In genomic region chr10:79928907-79929701, GRCm38 (mm10) we compare ENCODE assay signal across 10 mouse cellular contexts. TPM values are rescaled to one million over a fixed set of nuclear protein-coding genes. Genes with fewer than 3 reads are reported as not detected.
DNase-seq lines count a peak whose midpoint lies in the region; ATAC-seq and TF ChIP-seq lines count a peak whose summit lies in the region.
"Had no signal": no experiment of that assay in that cellular context is flagged by ENCODE, and none has a peak within 500 bp of the region (broad histone marks: within the 10 kb centered on the region; RNA-seq: fewer than 3 reads in every experiment).

No protein-coding gene starts in this region.

- H3K27ac ChIP-seq in kidney, embryonic 15.5 days: peak overlapping the region; percentile 62
- H3K27ac ChIP-seq in embryonic facial prominence, embryonic 15.5 days (replicated peaks): no peak overlapping the region
- peak overlapping the region; percentile 54; the same call in 1 of the 2 replicates for H3K27ac ChIP-seq in intestine, embryonic 14.5 days (ENCODE audit: low read depth)

- H3K27me3 ChIP-seq in kidney, embryonic 15.5 days: no peaks in the 10 kb centered on the region
- no peaks in the 10 kb centered on the region for H3K27me3 ChIP-seq in embryonic facial prominence, embryonic 15.5 days
- no peaks in the 10 kb centered on the region for H3K27me3 ChIP-seq in intestine, embryonic 14.5 days (replicated peaks; ENCODE audit: control insufficient read depth, insufficient read depth, low read length)
- no peaks in the 10 kb centered on the region for H3K27me3 ChIP-seq in myocyte (ENCODE audit: control insufficient read depth, insufficient read depth, insufficient read length)

- peak overlapping the region; percentile 100 for H3K4me3 ChIP-seq in kidney, embryonic 15.5 days (replicated peaks)
- H3K4me3 ChIP-seq in embryonic facial prominence, embryonic 15.5 days (replicated peaks): peak overlapping the region; percentile 99
- H3K4me3 ChIP-seq in intestine, embryonic 14.5 days (ENCODE audit: low read depth, low read length): peak overlapping the region; percentile 58
- H3K4me3 ChIP-seq in myocyte: peak overlapping the region; percentile 96

- H3K4me2 ChIP-seq in kidney, embryonic 15.5 days: peak overlapping the region; percentile 90
- peak overlapping the region; percentile 92 for H3K4me2 ChIP-seq in embryonic facial prominence, embryonic 15.5 days (replicated peaks)
- peak overlapping the region; percentile 88 for H3K4me2 ChIP-seq in intestine, embryonic 14.5 days (ENCODE audit: low read length)
- H3K4me2 ChIP-seq in myocyte (ENCODE audit: low read depth): no peak overlapping the region

- TF ChIP-seq POLR2A in myocyte (IDR thresholded peaks at IDR 0.05; ENCODE audit: insufficient read length, low read depth): no peak

- WGBS in kidney, embryonic 15.5 days: 19% methylated on average over 8 of the region's 9 CpGs
- 21% methylated on average over 9 of the region's 9 CpGs for whole genome bisulfite sequencing in embryonic facial prominence, embryonic 15.5 days
- 15% methylated on average over 9 of the region's 9 CpGs for WGBS in intestine, embryonic 14.5 days

- peaks cover 4% of the 10 kb centered on the region for H3K79me2 ChIP-seq in myocyte (ENCODE audit: control insufficient read depth, insufficient read depth)

- DNase-seq in kidney, postnatal 36 days: no peak
- DNase-seq in intestine, embryonic 14.5 days (ENCODE audit: low spot score): peak; percentile 55
- no peak for DNase-seq in layer of hippocampus, adult 18-20 months (ENCODE audit: low spot score in 2 of 2)
- no peak for DNase-seq in right cerebral cortex, adult 2 months (ENCODE audit: low spot score in 2 of 2)
- DNase-seq in spleen, postnatal 14 days (ENCODE audit: low spot score in 2 of 2): no peak
- DNase-seq: gastrocnemius, postnatal 25 days had no signal

- ATAC-seq in kidney, embryonic 15.5 days (replicated peaks; ENCODE audit: low FRiP score): no peak
- no peak for ATAC-seq in embryonic facial prominence, embryonic 15.5 days (ENCODE audit: insufficient number of reproducible peaks, low FRiP score, low TSS enrichment, low read depth)
- ATAC-seq in intestine, embryonic 14.5 days (replicated peaks; ENCODE audit: low FRiP score, low TSS enrichment, low read depth): no peak

- H3K4me1 ChIP-seq in kidney, embryonic 15.5 days: peaks cover 78% of the 10 kb centered on the region
- H3K4me1 ChIP-seq in embryonic facial prominence, embryonic 15.5 days: peaks cover 63% of the 10 kb centered on the region
- H3K4me1 ChIP-seq in intestine, embryonic 14.5 days (replicated peaks; ENCODE audit: control insufficient read depth, insufficient read depth, low read length): peaks cover 33% of the 10 kb centered on the region

- peaks cover 38% of the 10 kb centered on the region for H3K36me3 ChIP-seq in kidney, embryonic 15.5 days
- peaks cover 22% of the 10 kb centered on the region; the same call in 1 of the 2 replicates for H3K36me3 ChIP-seq in embryonic facial prominence, embryonic 15.5 days
- peaks cover 30% of the 10 kb centered on the region for H3K36me3 ChIP-seq in intestine, embryonic 14.5 days (ENCODE audit: control insufficient read depth, insufficient read depth, low read length)
- peaks cover 5% of the 10 kb centered on the region for H3K36me3 ChIP-seq in myocyte (ENCODE audit: control insufficient read depth, insufficient read depth)

- peak overlapping the region; percentile 38; the same call in 1 of the 2 replicates for H3K9ac ChIP-seq in kidney, embryonic 15.5 days
- H3K9ac ChIP-seq in embryonic facial prominence, embryonic 15.5 days: no peak overlapping the region
- H3K9ac ChIP-seq in intestine, embryonic 14.5 days (ENCODE audit: low read length): peak overlapping the region; percentile 46; the same call in 1 of the 2 replicates

- H3K9me3 ChIP-seq in kidney, embryonic 15.5 days (replicated peaks): no peaks in the 10 kb centered on the region
- H3K9me3 ChIP-seq in embryonic facial prominence, embryonic 15.5 days (replicated peaks): no peaks in the 10 kb centered on the region
- no peaks in the 10 kb centered on the region for H3K9me3 ChIP-seq in intestine, embryonic 14.5 days (ENCODE audit: control insufficient read depth, low read length)

- H3ac ChIP-seq in myocyte (ENCODE audit: control insufficient read depth, insufficient read length): no peak overlapping the region

TF ChIP-seq in myocyte, 11 proteins besides CTCF, POLR2A, EP300 and RAD21:
- TF ChIP-seq MAX (IDR thresholded peaks at IDR 0.05; ENCODE audit: low read depth): no peak
- TF ChIP-seq MYOD1 (IDR thresholded peaks at IDR 0.05; ENCODE audit: control insufficient read depth in 1 of 3, insufficient read length in 2 of 3, low read depth in 2 of 3): no peak
- no peak for TF ChIP-seq POLR2AphosphoS2 (IDR thresholded peaks at IDR 0.05; ENCODE audit: insufficient read length, low read depth)
- TF ChIP-seq MYOG (IDR thresholded peaks at IDR 0.05; ENCODE audit: control insufficient read depth in 1 of 3, insufficient read depth in 1 of 3, insufficient read length in 2 of 3, low read depth in 2 of 3): no peak
- no peak for TF ChIP-seq E2F4 (IDR thresholded peaks at IDR 0.05; ENCODE audit: insufficient read depth)
- no peak for TF ChIP-seq USF1 (IDR thresholded peaks at IDR 0.05; ENCODE audit: low read depth)
- no peak for TF ChIP-seq TCF12 (IDR thresholded peaks at IDR 0.05; ENCODE audit: insufficient read depth, poor library complexity, severe bottlenecking)
- no peak for TF ChIP-seq CEBPB (IDR thresholded peaks at IDR 0.05; ENCODE audit: insufficient read depth, poor library complexity, severe bottlenecking)
- TF ChIP-seq SRF (IDR thresholded peaks at IDR 0.05; ENCODE audit: control insufficient read depth, insufficient read length, low read depth): no peak
- TF ChIP-seq REST (IDR thresholded peaks at IDR 0.05; ENCODE audit: insufficient read depth, insufficient read length): no peak
- no peak for TF ChIP-seq TCF3 (IDR thresholded peaks at IDR 0.05; ENCODE audit: insufficient read length, low read depth)

RNA-seq across cellular contexts. Expression of gene Arid3a, which starts 2.3 kb away (rescaled TPM):
- polyA plus RNA-seq in kidney, embryonic 15.5 days (2015; fragmentation: Nextera tagmentation; extraction: Ambion mirVana): 7.3 and 7.4 TPM in 2 replicates
- 6.6 and 7.0 TPM in 2 replicates for polyA plus RNA-seq in embryonic facial prominence, embryonic 15.5 days (2015; fragmentation: Nextera tagmentation; extraction: Ambion mirVana)
- polyA plus RNA-seq in intestine, embryonic 14.5 days (2014; fragmentation: Nextera tagmentation; extraction: Ambion mirVana): 12.7 and 14.4 TPM in 2 replicates
- polyA plus RNA-seq in myocyte (2012; fragmentation: generic; extraction: Trizol): 1.2 TPM
- 1 to 10 TPM; 5.5 to 5.8 TPM for total RNA-seq in layer of hippocampus, adult 18-20 months (2021)

RNA-seq across cellular contexts. Expression of gene R3hdm4, which starts 8.1 kb away (rescaled TPM):
- 142 and 155 TPM in 2 replicates for polyA plus RNA-seq in kidney, embryonic 15.5 days (2015; fragmentation: Nextera tagmentation; extraction: Ambion mirVana)
- polyA plus RNA-seq in embryonic facial prominence, embryonic 15.5 days (2015; fragmentation: Nextera tagmentation; extraction: Ambion mirVana): 179 and 181 TPM in 2 replicates
- 122 and 126 TPM in 2 replicates for polyA plus RNA-seq in intestine, embryonic 14.5 days (2014; fragmentation: Nextera tagmentation; extraction: Ambion mirVana)
- polyA plus RNA-seq in myocyte (2012; fragmentation: generic; extraction: Trizol): 69.0 TPM
- total RNA-seq in layer of hippocampus, adult 18-20 months (2021): 100 to 1,000 TPM; 366 to 401 TPM

RNA-seq across cellular contexts. Expression of gene Kiss1r, which starts 12.3 kb away (rescaled TPM):
- 0.71 and 1.2 TPM in 2 replicates for polyA plus RNA-seq in kidney, embryonic 15.5 days (2015; fragmentation: Nextera tagmentation; extraction: Ambion mirVana)
- 1.1 and 1.4 TPM in 2 replicates for polyA plus RNA-seq in embryonic facial prominence, embryonic 15.5 days (2015; fragmentation: Nextera tagmentation; extraction: Ambion mirVana)
- 0.46 and 0.51 TPM in 2 replicates for polyA plus RNA-seq in intestine, embryonic 14.5 days (2014; fragmentation: Nextera tagmentation; extraction: Ambion mirVana)
- 0.59 TPM for polyA plus RNA-seq in myocyte (2012; fragmentation: generic; extraction: Trizol)
- total RNA-seq in layer of hippocampus, adult 18-20 months (2021): 1 to 10 TPM; 6.7 to 7.8 TPM

RNA-seq across cellular contexts. Expression of gene Gm26602, which starts 18.4 kb away (rescaled TPM):
- polyA plus RNA-seq in kidney, embryonic 15.5 days (2015; fragmentation: Nextera tagmentation; extraction: Ambion mirVana): 0.96 and 14.1 TPM in 2 replicates
- polyA plus RNA-seq in embryonic facial prominence, embryonic 15.5 days (2015; fragmentation: Nextera tagmentation; extraction: Ambion mirVana): 5.2 TPM in 1 of 2 replicates, not detected in the other
- polyA plus RNA-seq in intestine, embryonic 14.5 days (2014; fragmentation: Nextera tagmentation; extraction: Ambion mirVana): not detected in 2 replicates
- polyA plus RNA-seq in myocyte (2012; fragmentation: generic; extraction: Trizol): not detected
- not detected for total RNA-seq in layer of hippocampus, adult 18-20 months (2021)
- total RNA-seq: gastrocnemius, postnatal 25 days; neutrophil, adult 5-6 weeks had no signal

RNA-seq across cellular contexts. Expression of gene Med16, which starts 20.4 kb away (rescaled TPM):
- polyA plus RNA-seq in kidney, embryonic 15.5 days (2015; fragmentation: Nextera tagmentation; extraction: Ambion mirVana): 59.6 and 70.7 TPM in 2 replicates
- polyA plus RNA-seq in embryonic facial prominence, embryonic 15.5 days (2015; fragmentation: Nextera tagmentation; extraction: Ambion mirVana): 44.0 and 48.4 TPM in 2 replicates
- polyA plus RNA-seq in intestine, embryonic 14.5 days (2014; fragmentation: Nextera tagmentation; extraction: Ambion mirVana): 42.0 and 46.3 TPM in 2 replicates
- polyA plus RNA-seq in myocyte (2012; fragmentation: generic; extraction: Trizol): 31.4 TPM
- 10 to 100 TPM; 53.8 to 55.2 TPM for total RNA-seq in layer of hippocampus, adult 18-20 months (2021)
